Mouse (Mus musculus) limb, embryonic 13.5 days (tissue): ENCODE data around the gene Camta1. TPM values are rescaled to one million over a fixed set of nuclear protein-coding genes. Genes with fewer than 3 reads are reported as not detected.

Source experiments
- ATAC-seq: fragments of 200-750 bp; cut with Nextera tagmentation; 2 replicates; pipeline ENCODE4 v1.8.0; 2017; ENCODE audit warnings: low read depth, moderate number of reproducible peaks, moderate TSS enrichment; ENCODE audit not compliant: low FRiP score
- H3K27ac ChIP-seq: fragments of 300-500 bp; sonication (generic); 2 replicates; pipeline ENCODE4 v1.5.1; 2015; ENCODE audit warnings: inconsistent platforms, mild to moderate bottlenecking, moderate library complexity
- H3K27me3 ChIP-seq: fragments of 300-500 bp; sonication (generic); 2 replicates; pipeline ENCODE4 v1.6.1; 2015; ENCODE audit warnings: mild to moderate bottlenecking, inconsistent platforms
- H3K36me3 ChIP-seq: fragments of 300-500 bp; sonication (generic); 2 replicates; pipeline ENCODE4 v1.6.1; 2015; ENCODE audit warnings: inconsistent platforms, mild to moderate bottlenecking, moderate library complexity
- H3K4me1 ChIP-seq: fragments of 300-500 bp; sonication (generic); 2 replicates; pipeline ENCODE4 v1.6.1; 2015; ENCODE audit warnings: inconsistent platforms
- H3K4me2 ChIP-seq: fragments of 300-500 bp; sonication (generic); replicated peaks from 2 replicates; pipeline ENCODE4 v1.6.1; 2015; ENCODE audit warnings: inconsistent platforms, mild to moderate bottlenecking, moderate library complexity
- H3K4me3 ChIP-seq: fragments of 300-500 bp; sonication (generic); 2 replicates; pipeline ENCODE4 v1.5.1; 2015; ENCODE audit warnings: moderate library complexity, mild to moderate bottlenecking, inconsistent platforms
- H3K9ac ChIP-seq: fragments of 300-500 bp; sonication (generic); 2 replicates; pipeline ENCODE4 v1.6.1; 2015; ENCODE audit warnings: mild to moderate bottlenecking, inconsistent platforms
- H3K9me3 ChIP-seq: fragments of 300-500 bp; sonication (generic); 2 replicates; pipeline ENCODE4 v1.6.1; 2016; ENCODE audit warnings: inconsistent platforms
- WGBS: fragments of 180-500 bp; shearing (Covaris S2); methylation state at CpG from one replicate; pipeline ENCODE4 v1.1.7; 2015; 5-methylcytosine and 5-hydroxymethylcytosine counted together
- polyA plus RNA-seq: library from polyadenylated mRNA; unstranded; fragments of >200 nt; fragmentation: Nextera tagmentation; extraction: Ambion mirVana; gene quantifications from 2 replicates; pipeline ENCODE4 v1.2.1, GENCODE M21; 2015

Gene Camta1
- polyA plus RNA-seq, 1 experiment from 2014 or later: 93.5 TPM

DNA sequence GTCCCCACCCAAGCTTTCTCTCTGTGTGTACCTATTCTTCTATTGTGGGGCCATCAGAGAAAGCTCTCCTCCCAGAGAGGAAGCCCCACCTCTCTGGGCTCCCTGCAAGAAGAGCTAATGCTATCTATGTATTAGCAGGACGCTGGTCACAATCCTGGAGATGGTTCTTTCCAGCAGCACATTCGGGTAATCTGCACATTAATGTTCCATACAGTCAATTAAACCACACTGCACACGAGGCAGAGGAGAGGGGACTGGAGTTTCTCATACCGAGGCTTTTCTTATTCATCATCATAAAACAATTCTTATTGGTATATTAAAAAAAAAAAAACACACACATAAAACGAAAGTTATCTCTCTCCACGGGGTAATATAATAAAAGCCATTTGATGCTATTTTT lies 409.8 kb downstream of the Camta1 start:
- WGBS: 41% methylated on average over 6 of the region's 6 CpGs

DNA sequence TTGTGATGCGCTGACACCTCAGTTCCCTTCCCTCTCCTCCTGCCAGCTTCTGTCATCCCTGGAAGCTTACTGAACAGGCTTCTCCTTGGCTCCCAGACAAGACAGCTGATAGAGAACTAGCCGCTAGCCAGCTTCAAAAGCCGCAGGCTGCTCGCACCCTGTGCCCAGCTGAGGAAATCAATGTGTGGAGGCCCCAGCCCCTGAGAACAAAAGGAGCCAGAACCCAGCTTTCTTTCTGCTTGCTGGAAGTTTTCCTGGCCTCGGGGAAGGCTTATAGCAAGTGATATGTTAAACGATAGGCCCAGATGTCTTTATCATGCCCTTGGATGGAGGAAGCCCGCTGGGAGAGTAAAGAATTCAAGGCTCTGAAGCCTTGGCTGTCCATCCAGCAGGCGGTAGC lies 411.7 kb downstream of the Camta1 start:
- Histone ChIP-seq H3K4me2 (no peak overlapping the region), H3K9ac (no peak overlapping the region), H3K27me3 (peaks cover 26% of the 10 kb centered on the region; the same call in 1 of the 2 replicates), H3K36me3 (no peaks in the 10 kb centered on the region), H3K9me3 (no peaks in the 10 kb centered on the region), H3K27ac (no peak overlapping the region; the same call in 1 of the 2 replicates), H3K4me1 (peaks cover 38% of the 10 kb centered on the region), H3K4me3 (no peak overlapping the region)
- WGBS: 30% methylated on average over 8 of the region's 8 CpGs
- ATAC-seq: no peak

More for the DNA sequence above, 409.8 kb downstream of the Camta1 start:
- Histone ChIP-seq H3K4me3 (no peak overlapping the region), H3K4me1 (peaks cover 38% of the 10 kb centered on the region), H3K9me3 (no peaks in the 10 kb centered on the region), H3K27ac (no peak overlapping the region), H3K36me3 (no peaks in the 10 kb centered on the region), H3K27me3 (peaks cover 34% of the 10 kb centered on the region; the same call in 1 of the 2 replicates), H3K9ac (no peak overlapping the region), H3K4me2 (no peak overlapping the region)
- ATAC-seq: no peak

DNA sequence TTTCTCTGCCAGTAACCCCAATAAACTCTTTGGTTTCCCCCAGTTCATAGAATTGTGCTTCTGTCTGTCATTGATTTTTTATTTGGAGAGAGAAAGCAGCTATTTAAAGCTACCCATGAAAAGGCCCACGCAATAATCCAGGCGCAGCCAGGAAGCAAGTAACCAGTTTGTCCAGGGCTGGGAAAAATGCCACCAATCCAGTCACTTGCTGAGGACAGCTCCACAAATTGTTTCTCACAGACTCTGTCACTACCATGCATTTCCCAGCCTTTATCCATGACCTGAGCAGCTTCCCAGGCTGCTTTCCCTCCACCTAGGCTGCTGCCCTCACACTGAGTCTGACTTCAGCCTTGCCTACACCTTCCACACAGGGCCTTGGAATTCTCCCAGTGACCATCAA lies 413.3 kb downstream of the Camta1 start:
- Histone ChIP-seq H3K27me3 (peaks cover 19% of the 10 kb centered on the region; the same call in 1 of the 2 replicates), H3K4me2 (no peak overlapping the region), H3K4me1 (peaks cover 38% of the 10 kb centered on the region), H3K36me3 (no peaks in the 10 kb centered on the region), H3K27ac (no peak overlapping the region), H3K4me3 (no peak overlapping the region), H3K9ac (no peak overlapping the region), H3K9me3 (no peaks in the 10 kb centered on the region)
- 69% methylated on average over 2 of the region's 2 CpGs for WGBS
- ATAC-seq: no peak

DNA sequence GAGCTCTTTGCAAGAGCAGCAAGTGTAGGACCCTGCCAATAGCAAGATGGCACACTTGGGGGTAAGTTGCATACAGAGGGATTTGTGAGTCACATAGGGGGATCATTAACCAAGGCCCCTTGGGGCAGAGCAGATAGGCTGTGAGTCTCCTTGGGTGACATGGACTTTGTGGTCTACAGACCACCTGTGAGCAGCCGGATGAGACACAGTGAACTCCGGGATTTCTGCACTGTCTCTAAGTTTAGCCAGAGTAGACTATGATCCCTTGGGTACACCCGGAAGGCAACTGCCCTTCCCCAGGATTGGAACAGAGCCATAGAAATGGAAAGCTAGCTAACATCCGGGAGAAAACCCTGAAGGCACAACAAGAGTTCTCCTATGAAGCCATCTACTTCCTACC lies 417.0 kb downstream of the Camta1 start:
- Histone ChIP-seq H3K27ac (no peak overlapping the region), H3K9me3 (peaks cover 16% of the 10 kb centered on the region), H3K27me3 (peaks cover 6% of the 10 kb centered on the region; the same call in 1 of the 2 replicates), H3K9ac (no peak overlapping the region), H3K4me1 (peaks cover 8% of the 10 kb centered on the region), H3K4me3 (no peak overlapping the region), H3K36me3 (0 out of 2 replicates have a peak, but pooled peaks cover 3% of the 10 kb centered on the region), H3K4me2 (no peak overlapping the region)
- no peak for ATAC-seq
- WGBS: 84% methylated on average over 4 of the region's 4 CpGs

DNA sequence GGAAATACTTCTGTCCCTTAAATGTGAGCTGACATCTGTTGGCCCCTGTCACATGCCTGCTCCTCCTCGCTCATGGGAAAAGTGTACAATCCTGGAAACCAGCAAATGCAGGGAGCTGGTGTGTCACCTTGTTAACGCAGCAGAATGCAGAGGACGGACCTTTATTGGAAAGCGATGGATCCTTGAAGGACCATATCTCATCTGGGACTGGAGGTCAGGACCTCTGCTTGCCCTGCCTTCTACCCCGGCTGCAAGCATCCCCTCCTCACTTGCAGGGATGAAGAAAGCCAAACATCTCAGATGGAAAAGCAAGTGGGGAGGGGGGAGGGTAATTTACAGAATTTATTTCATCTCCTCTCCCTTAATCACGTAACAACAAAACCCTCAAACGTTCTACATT lies 423.1 kb downstream of the Camta1 start:
- H3K27me3 ChIP-seq: no peaks in the 10 kb centered on the region
- no peak for ATAC-seq
- no peak overlapping the region for H3K9ac ChIP-seq
- H3K4me2 ChIP-seq: 0 out of 2 replicates have a peak overlapping the region, but pooled peaks have one; percentile 9
- 15% methylated on average over 7 of the region's 7 CpGs for WGBS
- no peak overlapping the region for H3K4me3 ChIP-seq
- H3K36me3 ChIP-seq: 0 out of 2 replicates have a peak, but pooled peaks cover 3% of the 10 kb centered on the region
- H3K4me1 ChIP-seq: peaks cover 18% of the 10 kb centered on the region
- no peak overlapping the region for H3K27ac ChIP-seq
- peaks cover 17% of the 10 kb centered on the region for H3K9me3 ChIP-seq

DNA sequence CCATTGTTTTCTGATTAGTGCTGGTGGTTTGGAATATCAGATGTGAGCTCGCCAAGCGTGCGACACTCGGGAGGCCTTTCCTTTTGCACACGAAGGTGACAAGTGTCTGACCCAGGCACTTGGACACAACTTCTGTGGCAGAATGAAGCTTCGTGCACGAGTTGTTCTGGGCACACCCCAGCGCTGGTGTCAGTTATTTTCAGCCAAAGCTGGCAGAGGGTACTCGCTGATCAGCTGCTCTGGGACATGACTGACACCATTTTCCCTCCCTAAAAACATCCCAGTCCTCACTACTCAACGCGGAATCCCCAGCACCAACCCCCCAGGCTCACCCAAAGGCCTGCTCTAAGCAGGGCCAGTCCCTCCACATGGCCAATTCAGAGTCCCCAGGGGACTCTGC lies 423.8 kb downstream of the Camta1 start:
- 74% methylated on average over 11 of the region's 11 CpGs for WGBS
- Histone ChIP-seq H3K4me1 (peaks cover 18% of the 10 kb centered on the region), H3K27ac (no peak overlapping the region), H3K27me3 (no peaks in the 10 kb centered on the region), H3K4me2 (no peak overlapping the region), H3K9me3 (peaks cover 17% of the 10 kb centered on the region), H3K4me3 (no peak overlapping the region), H3K36me3 (0 out of 2 replicates have a peak, but pooled peaks cover 3% of the 10 kb centered on the region), H3K9ac (no peak overlapping the region)
- no peak for ATAC-seq

DNA sequence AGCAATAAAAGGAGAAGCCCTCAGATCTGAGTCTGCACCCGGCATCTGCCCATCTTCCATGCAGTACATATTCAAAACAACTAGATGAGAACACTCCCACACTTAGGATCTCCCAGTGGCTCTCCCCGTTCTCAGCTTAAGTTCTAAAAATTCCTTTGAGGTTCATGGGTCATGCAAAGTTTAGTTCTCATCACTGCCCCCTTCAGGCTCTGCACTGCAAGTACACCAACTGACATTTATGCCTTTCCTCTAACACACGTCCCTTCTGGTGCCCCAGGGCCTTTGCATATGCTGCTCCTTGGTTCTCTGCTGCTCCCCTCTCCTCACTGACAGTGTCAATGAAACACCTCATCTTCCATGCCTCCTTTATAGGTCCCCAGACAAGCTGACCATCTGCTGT lies 436.5 kb downstream of the Camta1 start:
- no peak overlapping the region for H3K4me2 ChIP-seq
- ATAC-seq: no peak
- H3K27me3 ChIP-seq: peaks cover 9% of the 10 kb centered on the region; the same call in 1 of the 2 replicates
- no peak overlapping the region for H3K9ac ChIP-seq
- no peak overlapping the region for H3K27ac ChIP-seq
- no peak overlapping the region for H3K4me3 ChIP-seq
- 0 out of 2 replicates have a peak, but pooled peaks cover 5% of the 10 kb centered on the region for H3K4me1 ChIP-seq
- H3K36me3 ChIP-seq: no peaks in the 10 kb centered on the region
- peaks cover 10% of the 10 kb centered on the region for H3K9me3 ChIP-seq
- 65% methylated on average over 3 of the region's 3 CpGs for WGBS

DNA sequence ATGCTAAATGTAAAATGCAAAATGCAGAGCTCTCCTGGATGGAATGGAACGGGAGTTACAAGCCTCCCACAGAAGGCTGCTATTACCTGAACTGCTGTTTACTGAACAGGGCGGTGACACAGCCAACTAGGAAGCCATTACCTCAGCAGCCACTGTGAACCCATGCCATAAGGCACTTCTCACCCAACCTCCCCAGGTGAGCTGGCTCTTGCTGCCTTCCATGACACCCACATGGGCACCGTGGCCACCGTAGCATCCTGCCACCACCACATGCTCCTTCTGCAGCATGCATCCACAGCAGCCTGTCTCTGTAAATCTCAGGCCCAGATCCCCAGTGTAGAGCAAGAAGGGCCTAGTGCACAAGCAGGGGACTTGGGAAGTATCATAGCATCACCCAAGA lies 438.8 kb downstream of the Camta1 start:
- Histone ChIP-seq H3K9me3 (peaks cover 4% of the 10 kb centered on the region), H3K36me3 (no peaks in the 10 kb centered on the region), H3K27ac (no peak overlapping the region), H3K4me2 (no peak overlapping the region), H3K4me1 (peaks cover 14% of the 10 kb centered on the region), H3K27me3 (peaks cover 21% of the 10 kb centered on the region), H3K4me3 (no peak overlapping the region), H3K9ac (no peak overlapping the region)
- WGBS: 72% methylated on average over 4 of the region's 4 CpGs
- no peak for ATAC-seq

DNA sequence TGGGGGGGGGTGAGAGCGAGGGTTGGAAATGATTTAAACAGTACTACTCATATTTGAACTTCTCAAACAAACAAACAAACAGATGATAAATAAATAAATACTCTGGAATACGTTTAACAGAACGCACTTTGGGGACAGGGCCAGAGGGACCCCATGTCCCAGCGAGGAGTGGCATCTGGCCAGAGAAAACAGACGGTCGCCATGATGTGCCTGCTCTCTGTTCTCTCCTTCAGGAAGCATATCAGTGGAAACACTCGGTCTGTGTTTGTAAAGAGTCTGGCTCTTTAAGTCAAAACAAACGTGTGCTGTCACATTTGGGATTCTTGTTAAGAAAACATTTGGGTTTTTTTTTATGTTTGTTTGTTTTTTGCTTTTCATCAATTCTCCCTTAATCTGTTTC lies 439.3 kb downstream of the Camta1 start:
- H3K27me3 ChIP-seq: peaks cover 21% of the 10 kb centered on the region
- H3K4me1 ChIP-seq: peaks cover 19% of the 10 kb centered on the region
- no peaks in the 10 kb centered on the region for H3K36me3 ChIP-seq
- no peak overlapping the region for H3K27ac ChIP-seq
- peaks cover 4% of the 10 kb centered on the region for H3K9me3 ChIP-seq
- no peak overlapping the region for H3K4me2 ChIP-seq
- H3K9ac ChIP-seq: no peak overlapping the region
- no peak overlapping the region for H3K4me3 ChIP-seq
- 54% methylated on average over 8 of the region's 8 CpGs for WGBS
- no peak for ATAC-seq

DNA sequence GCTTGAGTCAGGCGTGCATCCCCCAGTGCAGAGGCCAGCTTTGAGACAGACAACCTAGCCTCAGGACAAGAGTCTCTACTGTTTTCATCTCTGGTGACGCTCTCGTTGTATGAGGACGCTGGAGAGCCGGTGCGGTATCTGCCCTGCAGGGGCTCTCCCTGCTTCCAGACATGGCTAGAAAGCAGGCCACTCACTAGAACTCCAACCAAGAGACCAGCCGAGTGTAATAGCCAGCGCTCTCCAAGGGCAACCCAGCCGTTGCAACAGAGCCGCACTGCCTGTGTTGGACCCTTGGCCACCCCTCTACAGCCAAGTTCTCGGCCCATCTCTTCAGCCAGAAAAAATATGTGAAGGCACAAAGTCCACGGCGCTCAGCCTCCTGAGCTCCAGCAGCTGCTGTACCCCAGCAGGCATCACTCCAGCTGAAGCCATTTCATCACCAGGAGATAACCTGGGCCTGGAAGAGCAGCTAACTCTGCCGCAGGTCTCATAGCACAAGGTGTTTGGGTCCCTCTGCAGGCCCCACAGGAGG lies 443.3 kb downstream of the Camta1 start:
- Histone ChIP-seq H3K36me3 (no peaks in the 10 kb centered on the region), H3K4me2 (no peak overlapping the region), H3K4me1 (peaks cover 14% of the 10 kb centered on the region), H3K27ac (peak overlapping the region; percentile 52; the same call in 1 of the 2 replicates), H3K9me3 (no peaks in the 10 kb centered on the region), H3K27me3 (peaks cover 27% of the 10 kb centered on the region), H3K4me3 (no peak overlapping the region), H3K9ac (no peak overlapping the region)
- 70% methylated on average over 14 of the region's 14 CpGs for WGBS
- no peak for ATAC-seq

DNA sequence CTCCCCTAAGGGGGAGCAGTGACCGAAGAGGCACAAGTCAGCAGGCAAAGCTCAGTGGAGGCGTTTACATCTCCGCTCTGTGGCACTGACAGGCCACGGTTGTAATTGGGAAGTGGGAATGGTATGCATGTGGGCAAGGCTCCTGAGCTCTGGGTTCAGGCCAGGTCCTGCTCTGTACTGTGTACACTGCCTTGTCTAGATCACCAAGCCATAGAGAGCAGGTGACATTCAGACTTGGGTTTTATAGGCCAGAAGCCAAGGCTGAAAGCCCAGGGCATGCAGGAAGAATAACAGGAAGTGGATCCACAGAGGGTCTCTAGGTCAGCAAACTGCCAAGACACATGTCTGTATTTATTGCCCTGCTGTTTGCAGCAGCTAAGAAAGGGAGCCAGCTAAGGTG lies 445.9 kb downstream of the Camta1 start:
- peaks cover 38% of the 10 kb centered on the region for H3K4me1 ChIP-seq
- 84% methylated on average over 4 of the region's 4 CpGs for WGBS
- no peak overlapping the region for H3K9ac ChIP-seq
- no peak overlapping the region for H3K27ac ChIP-seq
- H3K27me3 ChIP-seq: peaks cover 25% of the 10 kb centered on the region
- H3K4me3 ChIP-seq: no peak overlapping the region
- H3K4me2 ChIP-seq: no peak overlapping the region
- H3K36me3 ChIP-seq: no peaks in the 10 kb centered on the region
- ATAC-seq: no peak
- no peaks in the 10 kb centered on the region for H3K9me3 ChIP-seq

DNA sequence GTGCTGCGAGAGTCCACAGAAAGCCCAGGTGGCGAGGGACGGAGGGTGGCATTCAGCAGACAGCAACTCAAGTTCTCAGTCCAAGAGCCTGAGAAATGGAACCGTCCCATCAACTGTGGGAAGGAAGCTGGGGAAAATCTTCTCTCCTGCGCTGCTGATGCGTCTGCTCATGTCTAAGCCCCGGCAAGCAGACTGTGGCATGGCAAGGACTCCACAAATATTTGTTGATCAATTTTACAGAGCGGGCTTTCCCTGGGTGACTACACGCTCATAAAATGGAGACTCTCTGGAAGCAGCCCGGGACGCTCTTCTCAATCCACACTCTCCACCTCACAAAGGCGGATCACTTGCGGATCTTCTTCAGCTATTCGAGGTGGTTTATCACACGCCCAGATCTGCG lies 446.3 kb downstream of the Camta1 start:
- no peaks in the 10 kb centered on the region for H3K9me3 ChIP-seq
- no peak for ATAC-seq
- WGBS: 91% methylated on average over 16 of the region's 16 CpGs

DNA sequence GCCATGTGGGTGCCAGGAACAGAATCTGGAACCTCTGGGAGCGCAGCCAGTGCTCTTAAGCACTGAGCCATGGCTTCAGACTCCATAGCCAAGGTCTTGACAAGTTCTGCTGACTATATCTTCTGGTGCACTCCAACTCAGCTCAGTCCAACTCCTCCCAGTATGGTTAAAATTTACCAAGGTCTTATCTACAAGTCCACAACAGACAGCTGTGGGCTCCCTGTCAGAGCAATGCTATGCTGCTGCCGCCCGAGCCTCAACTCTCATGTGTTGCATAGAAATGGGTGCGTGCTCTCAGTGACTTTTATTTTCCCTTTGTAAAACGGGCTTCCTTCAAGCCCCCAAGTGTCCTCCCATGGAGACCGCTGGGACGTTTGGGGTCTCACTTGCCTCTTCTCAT lies 446.7 kb downstream of the Camta1 start:
- H3K9me3 ChIP-seq: no peaks in the 10 kb centered on the region
- 93% methylated on average over 7 of the region's 7 CpGs for WGBS
- peaks cover 42% of the 10 kb centered on the region for H3K4me1 ChIP-seq
- no peak overlapping the region for H3K4me2 ChIP-seq
- peaks cover 16% of the 10 kb centered on the region for H3K27me3 ChIP-seq
- no peaks in the 10 kb centered on the region for H3K36me3 ChIP-seq
- H3K9ac ChIP-seq: no peak overlapping the region
- no peak overlapping the region for H3K4me3 ChIP-seq
- H3K27ac ChIP-seq: no peak overlapping the region
- ATAC-seq: no peak

More for the DNA sequence above, 446.3 kb downstream of the Camta1 start:
- Histone ChIP-seq H3K27me3 (peaks cover 20% of the 10 kb centered on the region), H3K9ac (no peak overlapping the region), H3K36me3 (no peaks in the 10 kb centered on the region), H3K4me3 (no peak overlapping the region), H3K4me1 (peaks cover 41% of the 10 kb centered on the region), H3K27ac (no peak overlapping the region), H3K4me2 (no peak overlapping the region)
